Mouse (Mus musculus) bone marrow macrophage, adult 2 months (primary cell): ENCODE results near the gene Csf1.

Experiments
- CTCF ChIP-seq: IDR thresholded peaks from 2 replicates; pipeline ENCODE4 v1.5.1; 2012; ENCODE audit warnings: low read depth, mild to moderate bottlenecking, low read length, moderate library complexity
- POLR2A ChIP-seq: IDR thresholded peaks from 2 replicates; pipeline ENCODE4 v1.6.1; 2012; ENCODE audit warnings: mild to moderate bottlenecking, low read depth, low read length, borderline replicate concordance

GRCm38 (mm10) chr3:107769692-107770091, 9.4 kb upstream of the Csf1 start:
- TF ChIP-seq POLR2A = no peak
- no peak for TF ChIP-seq CTCF
